Mouse (Mus musculus) heart, embryonic 14.5 days (tissue): ENCODE data around the gene Elf1. TPM values are rescaled to one million over a fixed set of nuclear protein-coding genes. Genes with fewer than 3 reads are reported as not detected.

Source experiments
- ATAC-seq: fragments of 200-750 bp; cut with Nextera tagmentation; 2 replicates; pipeline ENCODE4 v1.8.0; 2017; ENCODE audit warnings: low read depth, moderate TSS enrichment; ENCODE audit not compliant: insufficient number of reproducible peaks, insufficient read depth, low FRiP score
- H3K27ac ChIP-seq, 2 experiments: fragments of 200-500 bp in 1 of 2; fragments of 300-500 bp in 1 of 2; sonication (generic) in 1 of 2; replicated peaks in 1 of 2; 2 replicates each; pipeline ENCODE4 v1.5.1; 2012 to 2014; ENCODE audit warnings: low read depth in 2 of 2, low read length in 2 of 2, control low read depth in 1 of 2, mild to moderate bottlenecking in 1 of 2, mixed read lengths in 1 of 2; ENCODE audit not compliant: control insufficient read depth in 1 of 2, insufficient read depth in 1 of 2
- H3K27me3 ChIP-seq: fragments of 300-500 bp; sonication (generic); 2 replicates; pipeline ENCODE4 v1.6.1; 2014; ENCODE audit warnings: mild to moderate bottlenecking, low read length, control low read depth; ENCODE audit not compliant: control insufficient read depth, insufficient read depth
- H3K36me3 ChIP-seq: fragments of 300-500 bp; sonication (generic); 2 replicates; pipeline ENCODE4 v1.6.1; 2014; ENCODE audit warnings: mild to moderate bottlenecking, control low read depth, low read length, mixed read lengths; ENCODE audit not compliant: control insufficient read depth, insufficient read depth
- H3K4me1 ChIP-seq, 2 experiments: fragments of 200-500 bp in 1 of 2; fragments of 300-500 bp in 1 of 2; sonication (generic) in 1 of 2; 2 replicates each; pipeline ENCODE4 v1.6.1; 2012 to 2014; ENCODE audit warnings: low read length in 2 of 2, control low read depth in 1 of 2, mixed read lengths in 1 of 2; ENCODE audit not compliant: control insufficient read depth in 2 of 2, insufficient read depth in 2 of 2
- H3K4me2 ChIP-seq: fragments of 300-500 bp; sonication (generic); 2 replicates; pipeline ENCODE4 v1.6.1; 2014; ENCODE audit warnings: mild to moderate bottlenecking, low read length
- H3K4me3 ChIP-seq, 2 experiments: fragments of 200-500 bp in 1 of 2; fragments of 300-500 bp in 1 of 2; sonication (generic) in 1 of 2; 2 replicates each; pipeline ENCODE4 v1.5.1; 2012 to 2014; ENCODE audit warnings: low read length in 2 of 2, mild to moderate bottlenecking in 2 of 2, control low read depth in 1 of 2, low read depth in 1 of 2, moderate library complexity in 1 of 2; ENCODE audit not compliant: control insufficient read depth in 1 of 2, insufficient read depth in 1 of 2
- H3K9ac ChIP-seq: fragments of 300-500 bp; sonication (generic); 2 replicates; pipeline ENCODE4 v1.6.1; 2014; ENCODE audit warnings: mild to moderate bottlenecking, low read length
- H3K9me3 ChIP-seq: fragments of 300-500 bp; sonication (generic); 2 replicates; pipeline ENCODE4 v1.6.1; 2016; ENCODE audit warnings: low read length, control low read depth; ENCODE audit not compliant: control insufficient read depth
- WGBS: fragments of 180-500 bp; shearing (Covaris S2); extraction: QIAGEN DNeasy Blood & Tissue Kit; methylation state at CpG from one replicate; pipeline ENCODE4 v1.1.7; 2014; 5-methylcytosine and 5-hydroxymethylcytosine counted together
- polyA plus RNA-seq: library from polyadenylated mRNA; unstranded; fragments of >200 nt; fragmentation: Nextera tagmentation; extraction: Ambion mirVana; gene quantifications from 2 replicates; pipeline ENCODE4 v1.2.1, GENCODE M21; 2014

Elf1 gene
- polyA plus RNA-seq, 1 experiment from 2014 or later: 12.0 TPM

- Histone ChIP-seq H3K4me2 (no peak overlapping the region), H3K9me3 (no peaks in the 10 kb centered on the region), H3K27me3 (no peaks in the 10 kb centered on the region), H3K27ac (no peak overlapping the region), H3K36me3 (no peaks in the 10 kb centered on the region), H3K9ac (no peak overlapping the region), H3K4me1 (peaks cover 9 to 19% of the 10 kb centered on the region in 2 experiments), H3K4me3 (no peak overlapping the region)
- 75% methylated on average over 9 of the region's 9 CpGs for WGBS
- no peak for ATAC-seq
Measured at GRCm38 (mm10) chr14:79508662-79509305, 27.8 kb downstream of the Elf1 start.

- Histone ChIP-seq H3K27ac (peak overlapping the region in 1 of 2 experiments; percentile 29; a peak in 2 of 4 replicates), H3K27me3 (no peaks in the 10 kb centered on the region), H3K4me1 (peaks cover 4 to 11% of the 10 kb centered on the region in 2 experiments), H3K9ac (no peak overlapping the region), H3K36me3 (no peaks in the 10 kb centered on the region), H3K9me3 (no peaks in the 10 kb centered on the region), H3K4me2 (no peak overlapping the region), H3K4me3 (no peak overlapping the region)
- 52% methylated on average over 1 of the region's 1 CpGs for WGBS
- ATAC-seq: no peak
Measured at GRCm38 (mm10) chr14:79511521-79511920, 30.5 kb downstream of the Elf1 start.

GRCm38 (mm10) chr14:79513951-79514350 lies 33.0 kb downstream of the Elf1 start:
- Histone ChIP-seq H3K27ac (no peak overlapping the region), H3K4me1 (peaks cover 4 to 11% of the 10 kb centered on the region in 2 experiments), H3K36me3 (no peaks in the 10 kb centered on the region), H3K27me3 (no peaks in the 10 kb centered on the region), H3K4me2 (no peak overlapping the region), H3K9ac (no peak overlapping the region), H3K4me3 (no peak overlapping the region), H3K9me3 (no peaks in the 10 kb centered on the region)
- no peak for ATAC-seq
- 77% methylated on average over 2 of the region's 2 CpGs for WGBS

GRCm38 (mm10) chr14:79515100-79515499 lies 34.1 kb downstream of the Elf1 start:
- WGBS: 86% methylated on average over 8 of the region's 8 CpGs

DNA sequence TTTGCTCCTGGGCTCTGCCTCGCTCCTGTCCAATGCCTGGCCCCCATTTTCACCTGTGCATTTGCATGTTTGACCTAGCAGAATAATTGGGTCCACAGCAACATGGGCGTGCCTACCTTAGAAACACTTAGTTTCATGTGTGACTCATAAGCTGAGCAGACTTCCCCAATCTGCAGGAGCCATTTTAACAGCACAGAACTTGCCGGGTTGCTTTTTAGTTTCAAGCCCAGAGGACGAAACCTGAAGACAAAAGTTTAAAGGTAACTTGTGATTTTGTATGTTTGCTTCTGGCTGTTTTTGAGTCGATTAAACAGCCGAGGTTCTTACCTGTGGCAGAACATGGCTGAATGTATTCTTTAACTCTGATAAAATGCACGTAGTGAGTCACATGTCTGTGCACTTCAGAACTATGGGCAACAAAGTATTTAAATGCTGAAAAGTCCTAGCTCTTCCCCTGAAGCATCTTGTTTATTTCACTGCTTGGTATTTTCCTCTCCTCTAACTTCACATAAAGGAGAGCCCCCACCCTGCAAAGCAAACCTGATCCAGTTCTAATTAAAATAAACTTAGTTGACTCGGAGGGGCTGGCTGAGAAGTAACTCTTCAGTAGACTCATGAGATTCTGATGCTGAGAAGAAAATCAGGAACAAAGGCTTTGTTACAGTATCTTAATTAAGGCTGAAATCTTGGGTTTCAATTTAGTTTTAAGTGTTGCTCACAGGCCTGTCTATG lies 34.7 kb downstream of the Elf1 start:
- Histone ChIP-seq H3K4me1 (peaks cover 4 to 11% of the 10 kb centered on the region in 2 experiments; a peak in 3 of 4 replicates), H3K9me3 (no peaks in the 10 kb centered on the region), H3K9ac (no peak overlapping the region), H3K27me3 (no peaks in the 10 kb centered on the region), H3K27ac (no peak overlapping the region), H3K4me2 (no peak overlapping the region), H3K4me3 (no peak overlapping the region), H3K36me3 (no peaks in the 10 kb centered on the region)
- 78% methylated on average over 8 of the region's 8 CpGs for WGBS
- no peak for ATAC-seq

More at GRCm38 (mm10) chr14:79515100-79515499, 34.1 kb downstream of the Elf1 start:
- Histone ChIP-seq H3K4me1 (peaks cover 4 to 11% of the 10 kb centered on the region in 2 experiments; a peak in 3 of 4 replicates), H3K4me2 (no peak overlapping the region), H3K9me3 (no peaks in the 10 kb centered on the region), H3K27me3 (no peaks in the 10 kb centered on the region), H3K9ac (no peak overlapping the region), H3K36me3 (no peaks in the 10 kb centered on the region), H3K27ac (no peak overlapping the region), H3K4me3 (no peak overlapping the region)
- no peak for ATAC-seq

DNA sequence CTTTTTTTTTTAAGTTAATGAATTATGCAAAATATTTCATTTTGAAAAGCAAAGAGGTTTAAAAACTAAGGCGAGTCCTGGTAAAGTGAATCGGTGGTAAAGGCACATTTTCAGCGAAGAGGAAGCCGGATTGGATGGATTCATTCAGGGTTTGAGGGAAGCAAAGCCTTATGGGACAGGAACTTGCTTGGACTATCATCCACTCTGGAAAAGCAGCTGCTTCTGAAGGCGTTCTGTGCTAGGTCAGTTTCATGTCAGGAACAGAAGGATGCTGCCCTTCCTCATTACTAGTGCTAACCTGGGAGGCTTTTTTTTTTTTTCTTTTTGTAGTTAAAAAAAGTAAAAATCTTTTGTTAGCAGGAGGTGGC lies 35.2 kb downstream of the Elf1 start:
- no peaks in the 10 kb centered on the region for H3K9me3 ChIP-seq
- H3K27me3 ChIP-seq: no peaks in the 10 kb centered on the region
- no peak overlapping the region for H3K27ac ChIP-seq
- no peak for ATAC-seq
- H3K4me3 ChIP-seq: no peak overlapping the region
- H3K4me2 ChIP-seq: no peak overlapping the region
- peaks cover 2 to 11% of the 10 kb centered on the region in 2 experiments; a peak in 3 of 4 replicates for H3K4me1 ChIP-seq
- 79% methylated on average over 5 of the region's 5 CpGs for WGBS
- no peaks in the 10 kb centered on the region for H3K36me3 ChIP-seq
- H3K9ac ChIP-seq: no peak overlapping the region

- no peak for ATAC-seq
Measured at GRCm38 (mm10) chr14:79516751-79517150, 35.8 kb downstream of the Elf1 start.

More at GRCm38 (mm10) chr14:79516751-79517150, 35.8 kb downstream of the Elf1 start:
- Histone ChIP-seq H3K4me3 (no peak overlapping the region), H3K27ac (no peak overlapping the region), H3K4me1 (peaks cover 2 to 11% of the 10 kb centered on the region in 2 experiments; a peak in 2 of 4 replicates), H3K4me2 (no peak overlapping the region), H3K36me3 (no peaks in the 10 kb centered on the region), H3K27me3 (no peaks in the 10 kb centered on the region), H3K9ac (no peak overlapping the region), H3K9me3 (no peaks in the 10 kb centered on the region)
- WGBS: 85% methylated on average over 2 of the region's 2 CpGs
